Mouse (Mus musculus): ENCODE results near the gene Brd3. TPM values are rescaled to one million over a fixed set of nuclear protein-coding genes. Genes with fewer than 3 reads are reported as not detected.

Gene Brd3
- polyA plus RNA-seq, 1 experiment, result 33.0 TPM

GRCm38 (mm10) chr2:27423596-27423995 lies 83.9 kb downstream of the Brd3 start:
- 84% methylated on average over 7 of the region's 7 CpGs for WGBS
- Histone ChIP-seq H3K4me1 (ENCODE audit: control insufficient read depth, insufficient read depth, low read length) (peaks cover 4% of the 10 kb centered on the region; the same call in 1 of the 2 replicates), H3K27ac (ENCODE audit: control insufficient read depth, insufficient read depth, low read depth, low read length, poor library complexity) (no peak overlapping the region), H3K4me3 (replicated peaks; ENCODE audit: control insufficient read depth, low read depth, low read length) (no peak overlapping the region)
- TF ChIP-seq CTCF (IDR thresholded peaks at IDR 0.05; ENCODE audit: control insufficient read depth, insufficient read depth, low read length) (no peak), POLR2A (IDR thresholded peaks at IDR 0.05; ENCODE audit: borderline replicate concordance, control insufficient read depth, low read depth, low read length) (no peak)

- TF ChIP-seq POLR2A (IDR thresholded peaks at IDR 0.05; ENCODE audit: borderline replicate concordance, control insufficient read depth, low read depth, low read length), result no peak
- no peak for TF ChIP-seq CTCF (IDR thresholded peaks at IDR 0.05; ENCODE audit: control insufficient read depth, insufficient read depth, low read length)
- WGBS, result 58% methylated on average over 20 of the region's 20 CpGs
- H3K4me3 ChIP-seq (replicated peaks; ENCODE audit: control insufficient read depth, low read depth, low read length), result no peak overlapping the region
- H3K27ac ChIP-seq (ENCODE audit: control insufficient read depth, insufficient read depth, low read depth, low read length, poor library complexity), result no peak overlapping the region
- H3K4me1 ChIP-seq (ENCODE audit: control insufficient read depth, insufficient read depth, low read length), result peaks cover 9% of the 10 kb centered on the region
Observed at GRCm38 (mm10) chr2:27421293-27422068, 86.0 kb downstream of the Brd3 start.

GRCm38 (mm10) chr2:27418577-27419070 lies 88.8 kb downstream of the Brd3 start:
- H3K4me3 ChIP-seq (replicated peaks; ENCODE audit: control insufficient read depth, low read depth, low read length), result no peak overlapping the region
- H3K27ac ChIP-seq (ENCODE audit: control insufficient read depth, insufficient read depth, low read depth, low read length, poor library complexity), result no peak overlapping the region
- WGBS, result 20% methylated on average over 6 of the region's 6 CpGs
- TF ChIP-seq POLR2A (IDR thresholded peaks at IDR 0.05; ENCODE audit: borderline replicate concordance, control insufficient read depth, low read depth, low read length) (no peak), CTCF (IDR thresholded peaks at IDR 0.05; ENCODE audit: control insufficient read depth, insufficient read depth, low read length) (no peak)
- peaks cover 20% of the 10 kb centered on the region for H3K4me1 ChIP-seq (ENCODE audit: control insufficient read depth, insufficient read depth, low read length)

- Histone ChIP-seq H3K4me3 (replicated peaks; ENCODE audit: control insufficient read depth, low read depth, low read length) (no peak overlapping the region), H3K27ac (ENCODE audit: control insufficient read depth, insufficient read depth, low read depth, low read length, poor library complexity) (0 out of 2 replicates have a peak overlapping the region, but pooled peaks have one; percentile 25), H3K4me1 (ENCODE audit: control insufficient read depth, insufficient read depth, low read length) (peaks cover 20% of the 10 kb centered on the region)
- TF ChIP-seq POLR2A (IDR thresholded peaks at IDR 0.05; ENCODE audit: borderline replicate concordance, control insufficient read depth, low read depth, low read length), result no peak
- TF ChIP-seq CTCF (IDR thresholded peaks at IDR 0.05; ENCODE audit: control insufficient read depth, insufficient read depth, low read length), result no peak
- WGBS, result 48% methylated on average over 5 of the region's 5 CpGs
Observed at GRCm38 (mm10) chr2:27417648-27418153, 89.8 kb downstream of the Brd3 start.

GRCm38 (mm10) chr2:27416425-27416824 lies 91.0 kb downstream of the Brd3 start:
- WGBS, result 13% methylated on average over 3 of the region's 3 CpGs
- Histone ChIP-seq H3K4me3 (replicated peaks; ENCODE audit: control insufficient read depth, low read depth, low read length) (no peak overlapping the region), H3K4me1 (ENCODE audit: control insufficient read depth, insufficient read depth, low read length) (peaks cover 23% of the 10 kb centered on the region), H3K27ac (ENCODE audit: control insufficient read depth, insufficient read depth, low read depth, low read length, poor library complexity) (no peak overlapping the region)
- TF ChIP-seq POLR2A (IDR thresholded peaks at IDR 0.05; ENCODE audit: borderline replicate concordance, control insufficient read depth, low read depth, low read length) (no peak), CTCF (IDR thresholded peaks at IDR 0.05; ENCODE audit: control insufficient read depth, insufficient read depth, low read length) (no peak)

- no peak for TF ChIP-seq CTCF (IDR thresholded peaks at IDR 0.05; ENCODE audit: control insufficient read depth, insufficient read depth, low read length)
- no peak for TF ChIP-seq POLR2A (IDR thresholded peaks at IDR 0.05; ENCODE audit: borderline replicate concordance, control insufficient read depth, low read depth, low read length)
- peaks cover 23% of the 10 kb centered on the region for H3K4me1 ChIP-seq (ENCODE audit: control insufficient read depth, insufficient read depth, low read length)
- H3K27ac ChIP-seq (ENCODE audit: control insufficient read depth, insufficient read depth, low read depth, low read length, poor library complexity), result peak overlapping the region; percentile 31
- 42% methylated on average over 11 of the region's 11 CpGs for WGBS
- no peak overlapping the region for H3K4me3 ChIP-seq (replicated peaks; ENCODE audit: control insufficient read depth, low read depth, low read length)
Observed at GRCm38 (mm10) chr2:27415060-27415783, 92.2 kb downstream of the Brd3 start.

GRCm38 (mm10) chr2:27413936-27414657 lies 93.4 kb downstream of the Brd3 start:
- 0 out of 2 replicates have a peak, but pooled peaks have one; percentile 10 for TF ChIP-seq POLR2A (IDR thresholded peaks at IDR 0.05; ENCODE audit: borderline replicate concordance, control insufficient read depth, low read depth, low read length)
- no peak for TF ChIP-seq CTCF (IDR thresholded peaks at IDR 0.05; ENCODE audit: control insufficient read depth, insufficient read depth, low read length)
- 50% methylated on average over 16 of the region's 16 CpGs for WGBS
- no peak overlapping the region for H3K4me3 ChIP-seq (replicated peaks; ENCODE audit: control insufficient read depth, low read depth, low read length)
- peaks cover 23% of the 10 kb centered on the region for H3K4me1 ChIP-seq (ENCODE audit: control insufficient read depth, insufficient read depth, low read length)
- peak overlapping the region; percentile 8 for H3K27ac ChIP-seq (ENCODE audit: control insufficient read depth, insufficient read depth, low read depth, low read length, poor library complexity)
